Mouse (Mus musculus) hindbrain, embryonic 14.5 days (tissue): ENCODE measurements around the gene Ly6g6f. TPM values are rescaled to one million over a fixed set of nuclear protein-coding genes. Genes with fewer than 3 reads are reported as not detected.

Experiments used
- ATAC-seq: fragments of 200-750 bp; cut with Nextera tagmentation; 2 replicates; pipeline ENCODE4 v1.8.0; 2017; ENCODE audit warnings: moderate number of reproducible peaks, mild to moderate bottlenecking, moderate TSS enrichment, moderate library complexity; ENCODE audit not compliant: low FRiP score
- DNase-seq: peaks from one replicate; pipeline ENCODE4 v3.0.0-alpha.2; 2015; ENCODE audit warnings: low spot score
- H3K27ac ChIP-seq: fragments of 300-500 bp; sonication (generic); 2 replicates; pipeline ENCODE4 v1.5.1; 2014; ENCODE audit warnings: mild to moderate bottlenecking, moderate library complexity
- H3K27me3 ChIP-seq: fragments of 300-500 bp; sonication (generic); 2 replicates; pipeline ENCODE4 v1.6.1; 2014; ENCODE audit warnings: mild to moderate bottlenecking, low read length, mixed read lengths; ENCODE audit not compliant: control insufficient read depth, insufficient read depth
- H3K36me3 ChIP-seq: fragments of 300-500 bp; sonication (generic); replicated peaks from 2 replicates; pipeline ENCODE4 v1.6.1; 2014; ENCODE audit not compliant: control insufficient read depth, insufficient read depth
- H3K4me1 ChIP-seq: fragments of 300-500 bp; sonication (generic); replicated peaks from 2 replicates; pipeline ENCODE4 v1.6.1; 2014; ENCODE audit warnings: antibody characterized with exemption, low read length, mixed read lengths; ENCODE audit not compliant: control insufficient read depth, insufficient read depth
- H3K4me2 ChIP-seq: fragments of 300-500 bp; sonication (generic); replicated peaks from 2 replicates; pipeline ENCODE4 v1.6.1; 2014; ENCODE audit warnings: mild to moderate bottlenecking, moderate library complexity
- H3K4me3 ChIP-seq: fragments of 300-500 bp; sonication (generic); replicated peaks from 2 replicates; pipeline ENCODE4 v1.5.1; 2014; ENCODE audit warnings: mild to moderate bottlenecking, low read length
- H3K9ac ChIP-seq: fragments of 300-500 bp; sonication (generic); 2 replicates; pipeline ENCODE4 v1.6.1; 2014
- H3K9me3 ChIP-seq: fragments of 300-500 bp; sonication (generic); 2 replicates; pipeline ENCODE4 v1.6.1; 2016; ENCODE audit warnings: low read length; ENCODE audit not compliant: control insufficient read depth
- WGBS: fragments of 180-500 bp; shearing (Covaris S2); extraction: QIAGEN DNeasy Blood & Tissue Kit; methylation state at CpG from one replicate; pipeline ENCODE4 v1.1.7; 2014; 5-methylcytosine and 5-hydroxymethylcytosine counted together
- polyA plus RNA-seq: library from polyadenylated mRNA; unstranded; fragments of >200 nt; fragmentation: Nextera tagmentation; extraction: Ambion mirVana; gene quantifications from 2 replicates; pipeline ENCODE4 v1.2.1, GENCODE M21; 2014

Gene Ly6g6f
- polyA plus RNA-seq, 1 experiment from 2014 or later, result 0.23 TPM

DNA sequence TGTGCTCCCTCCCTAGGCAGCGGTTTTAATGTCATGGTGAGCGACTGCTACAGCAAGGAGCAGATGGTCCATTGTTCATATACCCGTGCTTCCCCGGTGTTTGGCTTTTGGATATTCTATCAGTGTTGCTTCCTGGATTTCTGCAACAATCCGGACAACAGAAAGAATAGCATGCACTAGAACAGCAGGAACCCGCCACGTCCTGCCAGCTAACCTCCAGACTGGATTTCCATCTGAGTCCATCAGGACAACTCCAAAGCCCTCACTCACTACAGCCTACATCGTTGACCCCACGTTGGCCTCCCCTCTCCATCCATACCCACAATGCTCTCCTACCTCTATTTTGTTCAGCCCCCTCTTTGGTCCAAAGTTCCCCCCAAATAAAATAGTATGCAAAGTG is 26.4 kb upstream of the Ly6g6f start:
- H3K27ac ChIP-seq, result no peak overlapping the region
- H3K9me3 ChIP-seq, result no peaks in the 10 kb centered on the region
- peaks cover 33% of the 10 kb centered on the region for H3K36me3 ChIP-seq
- no peak overlapping the region for H3K4me3 ChIP-seq
- H3K4me2 ChIP-seq, result no peak overlapping the region
- H3K4me1 ChIP-seq, result no peaks in the 10 kb centered on the region
- 69% methylated on average over 9 of the region's 9 CpGs for WGBS
- no peak overlapping the region for H3K9ac ChIP-seq
- no peaks in the 10 kb centered on the region for H3K27me3 ChIP-seq
- ATAC-seq, result no peak
- no peak for DNase-seq

DNA sequence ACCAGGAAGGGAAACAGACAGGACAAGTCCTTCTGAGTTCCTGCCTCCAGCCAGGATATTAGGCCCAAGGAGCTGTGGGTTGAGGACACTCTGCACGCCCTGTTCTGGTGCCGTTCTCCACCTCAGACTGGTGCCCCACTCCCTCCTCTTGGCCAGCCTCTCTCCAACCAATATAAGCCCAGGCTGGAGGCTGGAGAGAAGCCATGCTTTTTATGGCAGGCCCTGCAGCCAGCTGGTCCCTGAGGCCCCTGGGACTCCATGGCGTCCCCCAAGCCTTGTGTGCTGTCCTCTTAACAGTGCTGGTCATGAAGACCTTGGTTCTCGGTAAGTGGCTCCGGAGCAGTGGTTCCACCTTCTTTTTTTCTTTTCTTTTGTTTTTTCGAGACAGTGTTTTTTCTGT is 22.7 kb upstream of the Ly6g6f start, which contains the start of gene Ly6g5c:
Gene Ly6g5c (plus strand): TSS at position 183 of the 400 bp plus-strand sequence.
- Histone ChIP-seq H3K27me3 (no peaks in the 10 kb centered on the region), H3K9ac (no peak within 1 kb of the TSS), H3K4me3 (no peak within 1 kb of the TSS), H3K4me1 (no peaks in the 10 kb centered on the region), H3K36me3 (peaks cover 17% of the 10 kb centered on the region), H3K4me2 (no peak within 1 kb of the TSS), H3K9me3 (no peaks in the 10 kb centered on the region), H3K27ac (no peak within 1 kb of the TSS)
- 82% methylated on average over 6 of the region's 6 CpGs for WGBS
- no peak for ATAC-seq
- DNase-seq, result no peak

- peak; percentile 39 for DNase-seq
- Histone ChIP-seq H3K27ac (no peak overlapping the region), H3K27me3 (no peaks in the 10 kb centered on the region), H3K9me3 (no peaks in the 10 kb centered on the region), H3K36me3 (peaks cover 33% of the 10 kb centered on the region), H3K4me3 (no peak overlapping the region), H3K4me2 (peak overlapping the region; percentile 27), H3K9ac (no peak overlapping the region), H3K4me1 (no peaks in the 10 kb centered on the region)
- ATAC-seq, result no peak
- WGBS, result 65% methylated on average over 3 of the region's 3 CpGs
Measured at GRCm38 (mm10) chr17:35106522-35106921, 21.1 kb upstream of the Ly6g6f start.

GRCm38 (mm10) chr17:35105740-35106389 is 20.5 kb upstream of the Ly6g6f start:
- DNase-seq, result peak; percentile 56
- H3K4me2 ChIP-seq, result peak overlapping the region; percentile 27
- no peak for ATAC-seq
- WGBS, result 23% methylated on average over 13 of the region's 13 CpGs
- no peak overlapping the region for H3K27ac ChIP-seq
- H3K4me3 ChIP-seq, result no peak overlapping the region
- no peaks in the 10 kb centered on the region for H3K4me1 ChIP-seq
- peaks cover 40% of the 10 kb centered on the region for H3K36me3 ChIP-seq
- no peaks in the 10 kb centered on the region for H3K9me3 ChIP-seq
- H3K9ac ChIP-seq, result peak overlapping the region; percentile 45; the same call in 1 of the 2 replicates
- H3K27me3 ChIP-seq, result no peaks in the 10 kb centered on the region

DNA sequence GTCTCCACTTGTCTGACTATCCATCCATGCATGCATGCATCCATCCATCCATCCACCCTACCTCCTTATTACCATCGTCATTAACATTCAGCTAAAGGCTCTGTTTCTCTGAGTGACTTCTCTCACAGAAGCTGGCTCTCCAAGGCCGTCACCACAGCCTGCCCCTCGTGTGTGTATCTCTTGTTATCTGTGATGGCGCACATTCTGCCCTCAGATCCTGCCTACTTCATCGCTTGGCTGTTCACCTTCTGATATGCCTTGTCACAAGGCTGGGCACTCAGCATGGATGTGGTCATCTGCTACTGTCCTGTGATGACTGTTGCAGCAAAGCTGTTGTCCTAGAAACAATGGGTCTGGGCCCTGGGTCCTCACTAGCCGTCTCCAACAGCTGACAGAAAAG is 19.3 kb upstream of the Ly6g6f start:
- no peak overlapping the region for H3K4me3 ChIP-seq
- H3K4me2 ChIP-seq, result no peak overlapping the region
- no peak overlapping the region for H3K9ac ChIP-seq
- no peak overlapping the region for H3K27ac ChIP-seq
- no peaks in the 10 kb centered on the region for H3K4me1 ChIP-seq
- no peaks in the 10 kb centered on the region for H3K27me3 ChIP-seq
- no peak for ATAC-seq
- H3K36me3 ChIP-seq, result peaks cover 51% of the 10 kb centered on the region
- WGBS, result 69% methylated on average over 6 of the region's 6 CpGs
- H3K9me3 ChIP-seq, result no peaks in the 10 kb centered on the region
- DNase-seq, result no peak

DNA sequence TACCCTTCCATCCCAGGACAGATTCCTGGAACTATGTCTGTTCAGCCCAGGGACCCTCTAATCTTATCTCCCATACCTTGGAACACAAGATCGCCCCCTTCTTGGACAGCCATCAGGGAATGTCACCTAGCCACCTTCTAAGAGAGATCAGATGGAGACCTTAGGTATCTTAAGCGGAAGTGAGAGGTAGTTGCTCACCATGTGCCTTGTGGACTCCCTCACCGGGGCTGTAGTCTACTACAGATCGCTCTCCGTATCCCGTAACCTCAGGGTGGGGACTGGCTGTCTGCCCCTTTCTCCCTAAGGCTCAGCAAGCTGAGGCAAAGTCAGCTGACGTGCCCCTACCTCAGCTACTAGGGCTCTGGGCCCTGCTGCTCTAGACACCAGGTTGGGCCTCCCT is 18.7 kb upstream of the Ly6g6f start:
- no peaks in the 10 kb centered on the region for H3K9me3 ChIP-seq
- H3K36me3 ChIP-seq, result peaks cover 57% of the 10 kb centered on the region
- DNase-seq, result no peak
- no peak overlapping the region for H3K4me3 ChIP-seq
- no peak overlapping the region for H3K4me2 ChIP-seq
- H3K9ac ChIP-seq, result no peak overlapping the region
- 95% methylated on average over 7 of the region's 7 CpGs for WGBS
- no peak overlapping the region for H3K27ac ChIP-seq
- no peak for ATAC-seq
- no peaks in the 10 kb centered on the region for H3K4me1 ChIP-seq
- H3K27me3 ChIP-seq, result no peaks in the 10 kb centered on the region

GRCm38 (mm10) chr17:35103221-35103690 is 17.8 kb upstream of the Ly6g6f start:
- Histone ChIP-seq H3K9ac (no peak overlapping the region), H3K27ac (no peak overlapping the region), H3K9me3 (no peaks in the 10 kb centered on the region), H3K4me3 (no peak overlapping the region), H3K36me3 (peaks cover 66% of the 10 kb centered on the region), H3K27me3 (no peaks in the 10 kb centered on the region), H3K4me1 (no peaks in the 10 kb centered on the region), H3K4me2 (no peak overlapping the region)
- 71% methylated on average over 6 of the region's 6 CpGs for WGBS
- DNase-seq (no peak), ATAC-seq (no peak)

- Histone ChIP-seq H3K36me3 (peaks cover 75% of the 10 kb centered on the region), H3K4me2 (no peak overlapping the region), H3K9me3 (no peaks in the 10 kb centered on the region), H3K27me3 (no peaks in the 10 kb centered on the region), H3K9ac (no peak overlapping the region), H3K4me1 (no peaks in the 10 kb centered on the region), H3K27ac (no peak overlapping the region), H3K4me3 (no peak overlapping the region)
- DNase-seq (no peak), ATAC-seq (no peak)
- WGBS, result 74% methylated on average over 8 of the region's 8 CpGs
Measured at GRCm38 (mm10) chr17:35102299-35102698, 16.9 kb upstream of the Ly6g6f start.

- Histone ChIP-seq H3K36me3 (peaks cover 87% of the 10 kb centered on the region), H3K4me3 (no peak overlapping the region), H3K9ac (no peak overlapping the region), H3K4me2 (no peak overlapping the region), H3K4me1 (no peaks in the 10 kb centered on the region), H3K27ac (no peak overlapping the region), H3K27me3 (no peaks in the 10 kb centered on the region), H3K9me3 (no peaks in the 10 kb centered on the region)
- no peak for DNase-seq
- WGBS, result 86% methylated on average over 11 of the region's 11 CpGs
- ATAC-seq, result no peak
Measured at GRCm38 (mm10) chr17:35101161-35101560, 15.8 kb upstream of the Ly6g6f start.
